Mouse (Mus musculus): ENCODE results near the gene Alg5. TPM values are rescaled to one million over a fixed set of nuclear protein-coding genes. Genes with fewer than 3 reads are reported as not detected.

The Alg5 gene
- polyA plus RNA-seq, 1 experiment = 58.3 TPM

- TF ChIP-seq CTCF (IDR thresholded peaks at IDR 0.05; ENCODE audit: borderline replicate concordance, insufficient read depth, low read length) (no peak), POLR2A (IDR thresholded peaks at IDR 0.05; ENCODE audit: low read depth, low read length) (no peak)
- H3K27ac ChIP-seq (ENCODE audit: insufficient read depth, low read length) = no peak overlapping the region
Measured at GRCm38 (mm10) chr3:54773613-54774012, 38.3 kb downstream of the Alg5 start.

GRCm38 (mm10) chr3:54775989-54776631, 40.8 kb downstream of the Alg5 start:
- Histone ChIP-seq H3K4me3 (ENCODE audit: insufficient read depth, low read length) (no peak overlapping the region), H3K27ac (ENCODE audit: insufficient read depth, low read length) (no peak overlapping the region), H3K4me1 (ENCODE audit: control insufficient read depth, insufficient read depth, low read length) (no peaks in the 10 kb centered on the region)
- no peak for TF ChIP-seq POLR2A (IDR thresholded peaks at IDR 0.05; ENCODE audit: low read depth, low read length)
- no peak for TF ChIP-seq CTCF (IDR thresholded peaks at IDR 0.05; ENCODE audit: borderline replicate concordance, insufficient read depth, low read length)

More at GRCm38 (mm10) chr3:54773613-54774012, 38.3 kb downstream of the Alg5 start:
- H3K4me1 ChIP-seq (ENCODE audit: control insufficient read depth, insufficient read depth, low read length) = no peaks in the 10 kb centered on the region
- H3K4me3 ChIP-seq (ENCODE audit: insufficient read depth, low read length) = no peak overlapping the region

- no peak overlapping the region for H3K27ac ChIP-seq (ENCODE audit: insufficient read depth, low read length)
- H3K4me1 ChIP-seq (ENCODE audit: control insufficient read depth, insufficient read depth, low read length) = no peaks in the 10 kb centered on the region
- TF ChIP-seq CTCF (IDR thresholded peaks at IDR 0.05; ENCODE audit: borderline replicate concordance, insufficient read depth, low read length) (no peak), POLR2A (IDR thresholded peaks at IDR 0.05; ENCODE audit: low read depth, low read length) (no peak)
- no peak overlapping the region for H3K4me3 ChIP-seq (ENCODE audit: insufficient read depth, low read length)
Measured at GRCm38 (mm10) chr3:54790601-54791000, 55.3 kb downstream of the Alg5 start.

GRCm38 (mm10) chr3:54791822-54792677, 56.7 kb downstream of the Alg5 start:
- TF ChIP-seq CTCF (IDR thresholded peaks at IDR 0.05; ENCODE audit: borderline replicate concordance, insufficient read depth, low read length) (no peak), POLR2A (IDR thresholded peaks at IDR 0.05; ENCODE audit: low read depth, low read length) (no peak)
- Histone ChIP-seq H3K4me1 (ENCODE audit: control insufficient read depth, insufficient read depth, low read length) (no peaks in the 10 kb centered on the region), H3K27ac (ENCODE audit: insufficient read depth, low read length) (no peak overlapping the region), H3K4me3 (ENCODE audit: insufficient read depth, low read length) (no peak overlapping the region)

- no peak overlapping the region for H3K4me3 ChIP-seq (ENCODE audit: insufficient read depth, low read length)
- no peak overlapping the region for H3K27ac ChIP-seq (ENCODE audit: insufficient read depth, low read length)
- TF ChIP-seq POLR2A (IDR thresholded peaks at IDR 0.05; ENCODE audit: low read depth, low read length) = no peak
- TF ChIP-seq CTCF (IDR thresholded peaks at IDR 0.05; ENCODE audit: borderline replicate concordance, insufficient read depth, low read length) = no peak
- no peaks in the 10 kb centered on the region for H3K4me1 ChIP-seq (ENCODE audit: control insufficient read depth, insufficient read depth, low read length)
Measured at GRCm38 (mm10) chr3:54793762-54794161, 58.4 kb downstream of the Alg5 start.

GRCm38 (mm10) chr3:54795379-54795778, 60.0 kb downstream of the Alg5 start:
- Histone ChIP-seq H3K27ac (ENCODE audit: insufficient read depth, low read length) (no peak overlapping the region), H3K4me1 (ENCODE audit: control insufficient read depth, insufficient read depth, low read length) (no peaks in the 10 kb centered on the region), H3K4me3 (ENCODE audit: insufficient read depth, low read length) (no peak overlapping the region)
- TF ChIP-seq CTCF (IDR thresholded peaks at IDR 0.05; ENCODE audit: borderline replicate concordance, insufficient read depth, low read length) = no peak
- TF ChIP-seq POLR2A (IDR thresholded peaks at IDR 0.05; ENCODE audit: low read depth, low read length) = no peak

GRCm38 (mm10) chr3:54795806-54796205, 60.5 kb downstream of the Alg5 start:
- H3K4me3 ChIP-seq (ENCODE audit: insufficient read depth, low read length) = no peak overlapping the region
- H3K27ac ChIP-seq (ENCODE audit: insufficient read depth, low read length) = no peak overlapping the region
- no peaks in the 10 kb centered on the region for H3K4me1 ChIP-seq (ENCODE audit: control insufficient read depth, insufficient read depth, low read length)

GRCm38 (mm10) chr3:54797211-54797610, 61.9 kb downstream of the Alg5 start:
- TF ChIP-seq CTCF (IDR thresholded peaks at IDR 0.05; ENCODE audit: borderline replicate concordance, insufficient read depth, low read length) (peak; percentile 77), POLR2A (IDR thresholded peaks at IDR 0.05; ENCODE audit: low read depth, low read length) (no peak)

More at GRCm38 (mm10) chr3:54795806-54796205, 60.5 kb downstream of the Alg5 start:
- TF ChIP-seq CTCF (IDR thresholded peaks at IDR 0.05; ENCODE audit: borderline replicate concordance, insufficient read depth, low read length) = no peak
- no peak for TF ChIP-seq POLR2A (IDR thresholded peaks at IDR 0.05; ENCODE audit: low read depth, low read length)

More at GRCm38 (mm10) chr3:54797211-54797610, 61.9 kb downstream of the Alg5 start:
- Histone ChIP-seq H3K4me1 (ENCODE audit: control insufficient read depth, insufficient read depth, low read length) (no peaks in the 10 kb centered on the region), H3K4me3 (ENCODE audit: insufficient read depth, low read length) (no peak overlapping the region), H3K27ac (ENCODE audit: insufficient read depth, low read length) (no peak overlapping the region)

Other genes starting within 250 kb of the Alg5 start
- gene Supt20, start 42.7 kb upstream of the Alg5 start, polyA plus RNA-seq (2011; ENCODE audit: insufficient read length, low read depth, missing spikeins) = 89.8 and 121 TPM in 2 replicates
- gene Gm21958, start 21.2 kb upstream of the Alg5 start, polyA plus RNA-seq (2011; ENCODE audit: insufficient read length, low read depth, missing spikeins) = not detected in 2 replicates
- 57.4 and 81.5 TPM in 2 replicates for gene Exosc8, start 146 bp upstream of the Alg5 start, polyA plus RNA-seq (2011; ENCODE audit: insufficient read length, low read depth, missing spikeins)
- gene Smad9, start 20.0 kb downstream of the Alg5 start, polyA plus RNA-seq (2011; ENCODE audit: insufficient read length, low read depth, missing spikeins) = 1.3 and 1.5 TPM in 2 replicates
- gene Rfxap, start 72.3 kb downstream of the Alg5 start, polyA plus RNA-seq (2011; ENCODE audit: insufficient read length, low read depth, missing spikeins) = 11.4 and 18.5 TPM in 2 replicates
- gene Sertm1, start 180.3 kb downstream of the Alg5 start, polyA plus RNA-seq (2011; ENCODE audit: insufficient read length, low read depth, missing spikeins) = not detected in 2 replicates